Mouse (Mus musculus) MEL (cell line): ENCODE measurements around the gene Sycp2l.

Experiments
- MYB ChIP-seq: IDR thresholded peaks from 2 replicates; pipeline ENCODE4 v1.6.1; 2011; ENCODE audit warnings: mild to moderate bottlenecking, low read depth, low read length, improper control_type of control experiment
- SIN3A ChIP-seq: IDR thresholded peaks from 2 replicates; pipeline ENCODE4 v1.6.1; 2012; ENCODE audit warnings: low read length, improper control_type of control experiment, inconsistent platforms

DNA sequence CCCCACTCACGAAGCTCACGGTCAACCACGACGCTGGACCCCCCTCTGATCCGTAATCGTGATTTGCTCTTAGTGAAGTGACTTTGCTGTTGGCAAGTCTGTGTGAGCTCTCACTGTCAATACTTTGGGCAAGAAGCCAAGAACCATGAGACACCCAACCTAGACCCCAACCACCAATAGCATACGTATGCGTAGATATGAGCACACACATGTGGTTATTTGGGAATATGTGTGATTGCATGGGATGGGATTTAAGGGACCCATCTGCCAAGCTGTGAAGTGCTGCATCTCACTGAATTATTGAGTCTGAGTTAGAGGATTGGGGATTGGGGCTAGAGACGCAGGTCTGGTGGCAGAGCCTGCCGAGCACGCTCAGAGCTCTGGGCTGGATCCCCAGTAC, 42.5 kb upstream of the Sycp2l start:
- TF ChIP-seq SIN3A, result no peak
- no peak for TF ChIP-seq MYB
